Mouse (Mus musculus) mouse embryonic stem cell (cell line): ENCODE measurements around the gene Gpatch2l.

ENCODE experiments used
- in situ Hi-C, 2 experiments: fragments of 300-500 bp; cut with MboI; formaldehyde crosslinking; loops; 1 replicate in 1 of 2; 3 replicates in 1 of 2; pipeline ENCODE4 v1.14.3; 2019 to 2020; ENCODE audit warnings: low sequenced_read_pairs in 2 of 2, low pct_unique_long_range_greater_than_20kb in 1 of 2, mixed read lengths in 1 of 2; ENCODE audit not compliant: unreplicated experiment in 1 of 2

Gpatch2l gene

GRCm38 (mm10) chr12:86241604-86242536, at the start of gene Gpatch2l:
TSS of gene Gpatch2l (plus strand) at chr12:86241858.
- in situ Hi-C loops = no loop called here

- in situ Hi-C loops = no loop called here
These were observed 49.6 kb upstream of the Gpatch2l start for GRCm38 (mm10) chr12:86192036-86192449.

GRCm38 (mm10) chr12:86196944-86197343, 44.7 kb upstream of the Gpatch2l start:
- in situ Hi-C loops = no loop called here

GRCm38 (mm10) chr12:86203443-86204057, 38.1 kb upstream of the Gpatch2l start:
- in situ Hi-C loops = no loop called here

- in situ Hi-C loops = no loop called here
These were observed 30.5 kb upstream of the Gpatch2l start for GRCm38 (mm10) chr12:86211099-86211520.

GRCm38 (mm10) chr12:86212693-86213470, 28.8 kb upstream of the Gpatch2l start:
- in situ Hi-C loops = no loop called here

GRCm38 (mm10) chr12:86214201-86214600, 27.5 kb upstream of the Gpatch2l start:
- in situ Hi-C loops = no loop called here

GRCm38 (mm10) chr12:86216687-86217421, 24.8 kb upstream of the Gpatch2l start:
- in situ Hi-C loops = no loop called here

GRCm38 (mm10) chr12:86220200-86221021, 21.2 kb upstream of the Gpatch2l start:
- in situ Hi-C loops = no loop called here

GRCm38 (mm10) chr12:86221074-86221703, 20.5 kb upstream of the Gpatch2l start:
- in situ Hi-C loops = no loop called here

GRCm38 (mm10) chr12:86234295-86234694, 7.4 kb upstream of the Gpatch2l start:
- in situ Hi-C loops = no loop called here

GRCm38 (mm10) chr12:86238736-86239135, 2.9 kb upstream of the Gpatch2l start:
- in situ Hi-C loops = no loop called here

- in situ Hi-C loops = no loop called here
These were observed 905 bp downstream of the Gpatch2l start for GRCm38 (mm10) chr12:86242563-86242962.

GRCm38 (mm10) chr12:86243936-86244335, 2.3 kb downstream of the Gpatch2l start:
- in situ Hi-C loops = no loop called here

GRCm38 (mm10) chr12:86250183-86250582, 8.5 kb downstream of the Gpatch2l start:
- in situ Hi-C loops = no loop called here

- in situ Hi-C loops = no loop called here
These were observed 13.3 kb downstream of the Gpatch2l start for GRCm38 (mm10) chr12:86254910-86255309.

- in situ Hi-C loops = no loop called here
These were observed 30.0 kb downstream of the Gpatch2l start for GRCm38 (mm10) chr12:86271626-86272025.
